Mouse (Mus musculus) liver, adult 2 months (tissue): ENCODE measurements around the gene Plcg1.

Experiments
- CTCF ChIP-seq: fragments of 200-500 bp; IDR thresholded peaks from 2 replicates; pipeline ENCODE4 v1.5.1; 2011; ENCODE audit warnings: low read depth, low read length, control low read depth
- POLR2A ChIP-seq: fragments of 200-500 bp; IDR thresholded peaks from 2 replicates; pipeline ENCODE4 v1.6.1; 2011; ENCODE audit warnings: low read length, control low read depth; ENCODE audit not compliant: insufficient read depth; ENCODE audit errors: extremely low read depth

GRCm38 (mm10) chr2:160732420-160732995 lies 1.4 kb downstream of the Plcg1 start:
- TF ChIP-seq CTCF (no peak), POLR2A (no peak)
